Mouse (Mus musculus) ES-Bruce4 (cell line): ENCODE measurements at regions not wholly inside any gene's neighbourhood (a gene's known extent, or its start where the extent isn't known, plus 50 kb on each side); places are given as distances from the start of the nearest gene placed in this dataset.

Experiments
- H3K27ac ChIP-seq: 2 replicates; pipeline ENCODE4 v1.5.1; 2012; ENCODE audit warnings: low read length, inconsistent platforms; ENCODE audit not compliant: insufficient read depth
- H3K27me3 ChIP-seq: 2 replicates; pipeline ENCODE4 v1.6.1; 2012; ENCODE audit warnings: mild to moderate bottlenecking, low read length, inconsistent platforms; ENCODE audit not compliant: control insufficient read depth, poor library complexity, insufficient read depth, severe bottlenecking
- H3K36me3 ChIP-seq: 2 replicates; pipeline ENCODE4 v1.6.1; 2012; ENCODE audit warnings: inconsistent platforms, mild to moderate bottlenecking, low read length, moderate library complexity; ENCODE audit not compliant: control insufficient read depth, poor library complexity, insufficient read depth, severe bottlenecking
- H3K4me1 ChIP-seq: one replicate; pipeline ENCODE4 v1.8.1; 2011; ENCODE audit warnings: low read length; ENCODE audit not compliant: control insufficient read depth, insufficient read depth
- H3K4me3 ChIP-seq: 2 replicates; pipeline ENCODE4 v1.5.1; 2011; ENCODE audit warnings: low read depth, mild to moderate bottlenecking, low read length
- H3K9ac ChIP-seq: 2 replicates; pipeline ENCODE4 v1.6.1; 2012; ENCODE audit warnings: low read depth, mild to moderate bottlenecking, inconsistent platforms; ENCODE audit not compliant: poor library complexity, severe bottlenecking
- H3K9me3 ChIP-seq: replicated peaks from 2 replicates; pipeline ENCODE4 v1.6.1; 2012; ENCODE audit warnings: mild to moderate bottlenecking, low read length, inconsistent platforms; ENCODE audit not compliant: control insufficient read depth, poor library complexity, insufficient read depth, severe bottlenecking
- CTCF ChIP-seq: IDR thresholded peaks from one replicate; pipeline ENCODE4 v1.8.1; 2011; ENCODE audit warnings: low read depth, low read length
- EP300 ChIP-seq: IDR thresholded peaks from 2 replicates; pipeline ENCODE4 v1.6.1; 2011; ENCODE audit warnings: low read depth, low read length; ENCODE audit not compliant: insufficient read depth
- POLR2A ChIP-seq: IDR thresholded peaks from one replicate; pipeline ENCODE4 v1.8.1; 2011; ENCODE audit warnings: low read length; ENCODE audit not compliant: insufficient read depth

- no peaks in the 10 kb centered on the region for H3K36me3 ChIP-seq
Observed at GRCm38 (mm10) chr8:53749263-53749662, 110.4 kb upstream of the Neil3 start.

GRCm38 (mm10) chr8:53769211-53769610 lies 130.3 kb upstream of the Neil3 start:
- H3K4me3 ChIP-seq = no peak overlapping the region
- no peaks in the 10 kb centered on the region for H3K4me1 ChIP-seq
- no peak overlapping the region for H3K9ac ChIP-seq
- H3K27me3 ChIP-seq = no peaks in the 10 kb centered on the region
- TF ChIP-seq EP300 (no peak), POLR2A (no peak), CTCF (no peak)
- no peaks in the 10 kb centered on the region for H3K36me3 ChIP-seq
- no peak overlapping the region for H3K27ac ChIP-seq
- no peaks in the 10 kb centered on the region for H3K9me3 ChIP-seq

More at GRCm38 (mm10) chr8:53749263-53749662, 110.4 kb upstream of the Neil3 start:
- no peak for TF ChIP-seq EP300
- Histone ChIP-seq H3K9ac (no peak overlapping the region), H3K27ac (no peak overlapping the region), H3K4me1 (no peaks in the 10 kb centered on the region), H3K4me3 (no peak overlapping the region), H3K9me3 (peaks cover 5% of the 10 kb centered on the region; the same call in 1 of the 2 replicates), H3K27me3 (no peaks in the 10 kb centered on the region)

- H3K27ac ChIP-seq = no peak overlapping the region
- no peak overlapping the region for H3K9ac ChIP-seq
- H3K9me3 ChIP-seq = no peaks in the 10 kb centered on the region
- no peak overlapping the region for H3K4me3 ChIP-seq
- H3K27me3 ChIP-seq = no peaks in the 10 kb centered on the region
- no peak for TF ChIP-seq CTCF
- no peak for TF ChIP-seq POLR2A
- no peak for TF ChIP-seq EP300
- no peaks in the 10 kb centered on the region for H3K4me1 ChIP-seq
- H3K36me3 ChIP-seq = no peaks in the 10 kb centered on the region
Observed at GRCm38 (mm10) chr8:53775511-53775910, 136.6 kb upstream of the Neil3 start.

GRCm38 (mm10) chr8:53780886-53781285 lies 142.0 kb upstream of the Neil3 start:
- H3K9ac ChIP-seq = no peak overlapping the region
- H3K27ac ChIP-seq = no peak overlapping the region
- H3K27me3 ChIP-seq = no peaks in the 10 kb centered on the region
- TF ChIP-seq EP300 (no peak), CTCF (no peak), POLR2A (no peak)
- no peaks in the 10 kb centered on the region for H3K9me3 ChIP-seq
- H3K36me3 ChIP-seq = no peaks in the 10 kb centered on the region
- H3K4me3 ChIP-seq = no peak overlapping the region
- H3K4me1 ChIP-seq = no peaks in the 10 kb centered on the region

- H3K9ac ChIP-seq = no peak overlapping the region
- no peak overlapping the region for H3K4me3 ChIP-seq
- H3K4me1 ChIP-seq = no peaks in the 10 kb centered on the region
- no peaks in the 10 kb centered on the region for H3K27me3 ChIP-seq
- no peak for TF ChIP-seq POLR2A
- no peak for TF ChIP-seq EP300
- no peak overlapping the region for H3K27ac ChIP-seq
- no peaks in the 10 kb centered on the region for H3K9me3 ChIP-seq
- no peaks in the 10 kb centered on the region for H3K36me3 ChIP-seq
Observed at GRCm38 (mm10) chr8:53781885-53782284, 143.0 kb upstream of the Neil3 start.

- Histone ChIP-seq H3K36me3 (no peaks in the 10 kb centered on the region), H3K27ac (no peak overlapping the region), H3K27me3 (no peaks in the 10 kb centered on the region), H3K4me1 (no peaks in the 10 kb centered on the region), H3K4me3 (no peak overlapping the region), H3K9ac (no peak overlapping the region), H3K9me3 (no peaks in the 10 kb centered on the region)
- TF ChIP-seq CTCF (no peak), POLR2A (no peak), EP300 (no peak)
Observed at GRCm38 (mm10) chr8:53788202-53788601, 149.3 kb upstream of the Neil3 start.
